Mouse (Mus musculus) MEL (cell line): ENCODE data around the gene Galntl6.

ENCODE experiments used
- CTCF ChIP-seq, 3 experiments: IDR thresholded peaks in 2 of 3; conservative IDR thresholded peaks in 1 of 3; 2 replicates each; pipeline ENCODE4 v1.5.1; 2011 to 2012; ENCODE audit warnings: low read length in 3 of 3, low read depth in 2 of 3, mild to moderate bottlenecking in 2 of 3, improper control_type of control experiment in 1 of 3, inconsistent platforms in 1 of 3, mixed read lengths in 1 of 3, moderate library complexity in 1 of 3; ENCODE audit not compliant: control insufficient read depth in 1 of 3, insufficient read depth in 1 of 3, poor library complexity in 1 of 3, severe bottlenecking in 1 of 3
- GABPA ChIP-seq: IDR thresholded peaks from 2 replicates; pipeline ENCODE4 v1.6.1; 2012; ENCODE audit warnings: low read depth, mild to moderate bottlenecking, inconsistent platforms, low read length, improper control_type of control experiment, moderate library complexity
- MXI1 ChIP-seq: IDR thresholded peaks from 2 replicates; pipeline ENCODE4 v1.6.1; 2011; ENCODE audit warnings: mild to moderate bottlenecking, low read depth, low read length, improper control_type of control experiment
- NELFE ChIP-seq: IDR thresholded peaks from 2 replicates; pipeline ENCODE4 v1.6.1; 2011; ENCODE audit warnings: low read depth, low read length, improper control_type of control experiment

DNA sequence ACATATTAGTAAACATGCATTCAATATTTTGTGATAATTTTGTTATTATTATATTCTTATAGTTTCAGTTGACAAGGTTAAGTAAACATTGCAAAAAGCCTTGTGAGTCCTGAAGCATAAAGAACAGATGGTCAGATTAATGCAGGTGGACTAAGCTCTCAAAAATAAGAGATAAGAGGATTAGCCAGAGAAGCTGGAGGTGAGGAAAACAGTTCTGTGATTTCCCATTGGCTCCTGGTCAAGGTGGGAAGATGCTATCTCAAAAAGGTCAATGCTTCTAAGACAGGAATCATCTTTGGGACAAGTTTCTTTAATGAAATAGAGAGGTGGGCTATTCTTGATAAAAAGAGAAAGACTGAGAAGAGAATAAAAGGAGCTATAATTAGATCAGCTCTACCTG, 377.8 kb downstream of the Galntl6 start:
- TF ChIP-seq CTCF (IDR thresholded peaks at IDR 0.05 in 2 of 3, conservative IDR thresholded peaks at IDR 0.05 in 1 of 3; ENCODE audit: control insufficient read depth in 1 of 3, insufficient read depth in 1 of 3, low read depth in 2 of 3, low read length in 3 of 3, poor library complexity in 1 of 3, severe bottlenecking in 1 of 3) = no peak
- no peak for TF ChIP-seq NELFE
- no peak for TF ChIP-seq GABPA
- no peak for TF ChIP-seq MXI1
